Mouse (Mus musculus) heart, adult 2 months (tissue): ENCODE measurements around the gene Tmem50b.
A peak's percentile ranks its signal among the peaks of the same experiment; 100 is the strongest.

Experiments used
- CTCF ChIP-seq: fragments of 200-600 bp; IDR thresholded peaks from 2 replicates; pipeline ENCODE4 v1.8.1; 2022; ENCODE audit warnings: antibody characterized with exemption, mild to moderate bottlenecking, moderate library complexity
- EP300 ChIP-seq: fragments of 200-500 bp; IDR thresholded peaks from 2 replicates; pipeline ENCODE4 v1.6.1; 2011; ENCODE audit warnings: low read depth, low read length, control low read depth; ENCODE audit not compliant: insufficient read depth
- POLR2A ChIP-seq: fragments of 200-500 bp; IDR thresholded peaks from 2 replicates; pipeline ENCODE4 v1.6.1; 2011; ENCODE audit warnings: mild to moderate bottlenecking, low read depth, low read length, control low read depth; ENCODE audit not compliant: insufficient read depth

GRCm38 (mm10) chr16:91548586-91548985 is 49.0 kb downstream of the Tmem50b start:
- 0 out of 2 replicates have a peak, but pooled peaks have one; percentile 31 for TF ChIP-seq POLR2A
- TF ChIP-seq EP300, result no peak
- TF ChIP-seq CTCF, result no peak
